Mouse (Mus musculus): Measurements from ENCODE around the gene Cacna2d2. TPM values are rescaled to one million over a fixed set of nuclear protein-coding genes. Genes with fewer than 3 reads are reported as not detected.
A peak's percentile ranks its signal among the peaks of the same experiment; 100 is the strongest.

Gene Cacna2d2
- polyA plus RNA-seq, 1 experiment from 2014 or later, result 0.74 TPM

GRCm38 (mm10) chr9:107424485-107425175 is 25.2 kb downstream of the Cacna2d2 start:
- no peak overlapping the region for H3K4me2 ChIP-seq (replicated peaks; ENCODE audit: low read depth, low read length)
- WGBS, result 75% methylated on average over 12 of the region's 12 CpGs
- no peak for ATAC-seq (ENCODE audit: low FRiP score, low TSS enrichment)
- no peak overlapping the region for H3K9ac ChIP-seq (replicated peaks; ENCODE audit: low read length)
- no peaks in the 10 kb centered on the region for H3K27me3 ChIP-seq (ENCODE audit: insufficient read depth, low read length)
- H3K4me1 ChIP-seq (ENCODE audit: insufficient read depth, low read length), result no peaks in the 10 kb centered on the region
- no peak overlapping the region for H3K4me3 ChIP-seq (ENCODE audit: low read length)
- no peak overlapping the region for H3K27ac ChIP-seq (ENCODE audit: low read length)
- no peaks in the 10 kb centered on the region for H3K9me3 ChIP-seq (ENCODE audit: low read length)
- no peaks in the 10 kb centered on the region for H3K36me3 ChIP-seq (ENCODE audit: insufficient read depth, low read length)

- WGBS, result 70% methylated on average over 7 of the region's 7 CpGs
- no peak overlapping the region for H3K9ac ChIP-seq (replicated peaks; ENCODE audit: low read length)
- no peaks in the 10 kb centered on the region for H3K27me3 ChIP-seq (ENCODE audit: insufficient read depth, low read length)
- no peak for ATAC-seq (ENCODE audit: low FRiP score, low TSS enrichment)
- no peak overlapping the region for H3K4me2 ChIP-seq (replicated peaks; ENCODE audit: low read depth, low read length)
- no peak overlapping the region for H3K27ac ChIP-seq (ENCODE audit: low read length)
- no peaks in the 10 kb centered on the region for H3K9me3 ChIP-seq (ENCODE audit: low read length)
- H3K4me3 ChIP-seq (ENCODE audit: low read length), result no peak overlapping the region
- no peaks in the 10 kb centered on the region for H3K4me1 ChIP-seq (ENCODE audit: insufficient read depth, low read length)
- no peaks in the 10 kb centered on the region for H3K36me3 ChIP-seq (ENCODE audit: insufficient read depth, low read length)
These were observed 28.5 kb downstream of the Cacna2d2 start for GRCm38 (mm10) chr9:107427876-107428275.

GRCm38 (mm10) chr9:107428451-107429186 is 29.2 kb downstream of the Cacna2d2 start:
- Histone ChIP-seq H3K9ac (replicated peaks; ENCODE audit: low read length) (no peak overlapping the region), H3K4me2 (replicated peaks; ENCODE audit: low read depth, low read length) (no peak overlapping the region), H3K27me3 (ENCODE audit: insufficient read depth, low read length) (no peaks in the 10 kb centered on the region), H3K27ac (ENCODE audit: low read length) (no peak overlapping the region), H3K4me3 (ENCODE audit: low read length) (no peak overlapping the region), H3K9me3 (ENCODE audit: low read length) (no peaks in the 10 kb centered on the region), H3K36me3 (ENCODE audit: insufficient read depth, low read length) (no peaks in the 10 kb centered on the region), H3K4me1 (ENCODE audit: insufficient read depth, low read length) (no peaks in the 10 kb centered on the region)
- 57% methylated on average over 5 of the region's 5 CpGs for WGBS
- ATAC-seq (ENCODE audit: low FRiP score, low TSS enrichment), result no peak

GRCm38 (mm10) chr9:107430445-107430844 is 31.0 kb downstream of the Cacna2d2 start:
- WGBS, result 62% methylated on average over 12 of the region's 12 CpGs
- H3K4me2 ChIP-seq (replicated peaks; ENCODE audit: low read depth, low read length), result no peak overlapping the region
- H3K27ac ChIP-seq (ENCODE audit: low read length), result no peak overlapping the region
- no peaks in the 10 kb centered on the region for H3K27me3 ChIP-seq (ENCODE audit: insufficient read depth, low read length)
- ATAC-seq (ENCODE audit: low FRiP score, low TSS enrichment), result no peak
- H3K9me3 ChIP-seq (ENCODE audit: low read length), result no peaks in the 10 kb centered on the region
- no peaks in the 10 kb centered on the region for H3K36me3 ChIP-seq (ENCODE audit: insufficient read depth, low read length)
- no peak overlapping the region for H3K4me3 ChIP-seq (ENCODE audit: low read length)
- H3K9ac ChIP-seq (replicated peaks; ENCODE audit: low read length), result no peak overlapping the region
- no peaks in the 10 kb centered on the region for H3K4me1 ChIP-seq (ENCODE audit: insufficient read depth, low read length)

GRCm38 (mm10) chr9:107432546-107432945 is 33.1 kb downstream of the Cacna2d2 start:
- 69% methylated on average over 3 of the region's 3 CpGs for WGBS
- Histone ChIP-seq H3K4me1 (ENCODE audit: insufficient read depth, low read length) (0 out of 2 replicates have a peak, but pooled peaks cover 3% of the 10 kb centered on the region), H3K4me2 (replicated peaks; ENCODE audit: low read depth, low read length) (no peak overlapping the region), H3K4me3 (ENCODE audit: low read length) (no peak overlapping the region), H3K27ac (ENCODE audit: low read length) (no peak overlapping the region), H3K36me3 (ENCODE audit: insufficient read depth, low read length) (no peaks in the 10 kb centered on the region), H3K27me3 (ENCODE audit: insufficient read depth, low read length) (no peaks in the 10 kb centered on the region), H3K9ac (replicated peaks; ENCODE audit: low read length) (no peak overlapping the region), H3K9me3 (ENCODE audit: low read length) (no peaks in the 10 kb centered on the region)
- ATAC-seq (ENCODE audit: low FRiP score, low TSS enrichment), result no peak

GRCm38 (mm10) chr9:107434851-107435250 is 35.4 kb downstream of the Cacna2d2 start:
- no peaks in the 10 kb centered on the region for H3K36me3 ChIP-seq (ENCODE audit: insufficient read depth, low read length)
- 30% methylated on average over 6 of the region's 6 CpGs for WGBS
- no peak overlapping the region for H3K9ac ChIP-seq (replicated peaks; ENCODE audit: low read length)
- H3K4me3 ChIP-seq (ENCODE audit: low read length), result no peak overlapping the region
- H3K27ac ChIP-seq (ENCODE audit: low read length), result no peak overlapping the region
- H3K4me2 ChIP-seq (replicated peaks; ENCODE audit: low read depth, low read length), result no peak overlapping the region
- 0 out of 2 replicates have a peak, but pooled peaks cover 3% of the 10 kb centered on the region for H3K4me1 ChIP-seq (ENCODE audit: insufficient read depth, low read length)
- H3K9me3 ChIP-seq (ENCODE audit: low read length), result no peaks in the 10 kb centered on the region
- ATAC-seq (ENCODE audit: low FRiP score, low TSS enrichment), result 0 out of 2 replicates have a peak, but pooled peaks have one; percentile 22
- no peaks in the 10 kb centered on the region for H3K27me3 ChIP-seq (ENCODE audit: insufficient read depth, low read length)

- no peaks in the 10 kb centered on the region for H3K9me3 ChIP-seq (ENCODE audit: low read length)
- H3K4me3 ChIP-seq (ENCODE audit: low read length), result no peak overlapping the region
- no peak overlapping the region for H3K27ac ChIP-seq (ENCODE audit: low read length)
- H3K4me1 ChIP-seq (ENCODE audit: insufficient read depth, low read length), result 0 out of 2 replicates have a peak, but pooled peaks cover 3% of the 10 kb centered on the region
- 41% methylated on average over 6 of the region's 6 CpGs for WGBS
- H3K9ac ChIP-seq (replicated peaks; ENCODE audit: low read length), result no peak overlapping the region
- H3K27me3 ChIP-seq (ENCODE audit: insufficient read depth, low read length), result no peaks in the 10 kb centered on the region
- ATAC-seq (ENCODE audit: low FRiP score, low TSS enrichment), result no peak
- no peaks in the 10 kb centered on the region for H3K36me3 ChIP-seq (ENCODE audit: insufficient read depth, low read length)
- H3K4me2 ChIP-seq (replicated peaks; ENCODE audit: low read depth, low read length), result no peak overlapping the region
These were observed 35.9 kb downstream of the Cacna2d2 start for GRCm38 (mm10) chr9:107435285-107435684.

- 33% methylated on average over 4 of the region's 4 CpGs for WGBS
- Histone ChIP-seq H3K9ac (replicated peaks; ENCODE audit: low read length) (no peak overlapping the region), H3K27me3 (ENCODE audit: insufficient read depth, low read length) (no peaks in the 10 kb centered on the region), H3K4me3 (ENCODE audit: low read length) (no peak overlapping the region), H3K36me3 (ENCODE audit: insufficient read depth, low read length) (no peaks in the 10 kb centered on the region), H3K4me1 (ENCODE audit: insufficient read depth, low read length) (peaks cover 17% of the 10 kb centered on the region; the same call in 1 of the 2 replicates), H3K27ac (ENCODE audit: low read length) (no peak overlapping the region), H3K9me3 (ENCODE audit: low read length) (no peaks in the 10 kb centered on the region), H3K4me2 (replicated peaks; ENCODE audit: low read depth, low read length) (no peak overlapping the region)
- ATAC-seq (ENCODE audit: low FRiP score, low TSS enrichment), result no peak
These were observed 43.5 kb downstream of the Cacna2d2 start for GRCm38 (mm10) chr9:107442891-107443290.

- Histone ChIP-seq H3K9ac (replicated peaks; ENCODE audit: low read length) (0 out of 2 replicates have a peak overlapping the region, but pooled peaks have one; percentile 32), H3K27me3 (ENCODE audit: insufficient read depth, low read length) (no peaks in the 10 kb centered on the region), H3K4me2 (replicated peaks; ENCODE audit: low read depth, low read length) (no peak overlapping the region), H3K27ac (ENCODE audit: low read length) (no peak overlapping the region), H3K36me3 (ENCODE audit: insufficient read depth, low read length) (no peaks in the 10 kb centered on the region), H3K9me3 (ENCODE audit: low read length) (no peaks in the 10 kb centered on the region), H3K4me3 (ENCODE audit: low read length) (no peak overlapping the region), H3K4me1 (ENCODE audit: insufficient read depth, low read length) (peaks cover 17% of the 10 kb centered on the region; the same call in 1 of the 2 replicates)
- WGBS, result 57% methylated on average over 12 of the region's 12 CpGs
- ATAC-seq (ENCODE audit: low FRiP score, low TSS enrichment), result no peak
These were observed 43.9 kb downstream of the Cacna2d2 start for GRCm38 (mm10) chr9:107443324-107443723.

- H3K27me3 ChIP-seq (ENCODE audit: insufficient read depth, low read length), result no peaks in the 10 kb centered on the region
- WGBS, result 30% methylated on average over 4 of the region's 6 CpGs
- no peak overlapping the region for H3K4me2 ChIP-seq (replicated peaks; ENCODE audit: low read depth, low read length)
- no peak overlapping the region for H3K4me3 ChIP-seq (ENCODE audit: low read length)
- no peaks in the 10 kb centered on the region for H3K9me3 ChIP-seq (ENCODE audit: low read length)
- no peaks in the 10 kb centered on the region for H3K36me3 ChIP-seq (ENCODE audit: insufficient read depth, low read length)
- H3K9ac ChIP-seq (replicated peaks; ENCODE audit: low read length), result 0 out of 2 replicates have a peak overlapping the region, but pooled peaks have one; percentile 26
- H3K27ac ChIP-seq (ENCODE audit: low read length), result no peak overlapping the region
- ATAC-seq (ENCODE audit: low FRiP score, low TSS enrichment), result no peak
- H3K4me1 ChIP-seq (ENCODE audit: insufficient read depth, low read length), result peaks cover 29% of the 10 kb centered on the region
These were observed 45.6 kb downstream of the Cacna2d2 start for GRCm38 (mm10) chr9:107445011-107445471.

Measured in kidney, embryonic 16.5 days (tissue).